Comparison of ENCODE assay signal across 16 mouse cellular contexts in genomic region chr4:84528886-84529789, GRCm38 (mm10).
DNase-seq lines count a peak whose midpoint lies in the region; ATAC-seq and TF ChIP-seq lines count a peak whose summit lies in the region.
"Had no signal": no experiment of that assay in that cellular context is flagged by ENCODE, and none has a peak within 500 bp of the region (broad histone marks: within the 10 kb centered on the region; RNA-seq: fewer than 3 reads in every experiment).

No protein-coding gene starts in this region.

- H3K4me2 ChIP-seq in forebrain, embryonic 12.5 days, result no peak overlapping the region
- H3K4me2 ChIP-seq in forebrain, postnatal 0 days (ENCODE audit: low read depth), result no peak overlapping the region
- H3K4me2 ChIP-seq in hindbrain, embryonic 13.5 days, result no peak overlapping the region
- H3K4me2 ChIP-seq in neural tube, embryonic 13.5 days, result no peak overlapping the region
- H3K4me2 ChIP-seq: heart, embryonic 12.5 days; intestine, embryonic 15.5 days; lung, embryonic 14.5 days had no signal

- no peaks in the 10 kb centered on the region for H3K36me3 ChIP-seq in forebrain, embryonic 12.5 days (replicated peaks)
- H3K36me3 ChIP-seq in forebrain, postnatal 0 days (ENCODE audit: insufficient read depth), result no peaks in the 10 kb centered on the region
- H3K36me3 ChIP-seq in hindbrain, embryonic 13.5 days, result no peaks in the 10 kb centered on the region
- H3K36me3 ChIP-seq in neural tube, embryonic 13.5 days, result no peaks in the 10 kb centered on the region
- H3K36me3 ChIP-seq: heart, embryonic 12.5 days; intestine, embryonic 15.5 days had no signal

- TF ChIP-seq CTCF in forebrain, postnatal 0 days (IDR thresholded peaks at IDR 0.05; ENCODE audit: low read depth), result no peak
- no peak for TF ChIP-seq CTCF in brain, embryonic 14.5 days (IDR thresholded peaks at IDR 0.05; ENCODE audit: borderline replicate concordance, extremely low read depth, insufficient read depth, insufficient read length)

- H3K9ac ChIP-seq in forebrain, embryonic 12.5 days, result no peak overlapping the region
- no peak overlapping the region for H3K9ac ChIP-seq in forebrain, postnatal 0 days
- H3K9ac ChIP-seq in hindbrain, embryonic 13.5 days, result no peak overlapping the region
- no peak overlapping the region for H3K9ac ChIP-seq in neural tube, embryonic 13.5 days
- H3K9ac ChIP-seq: heart, embryonic 12.5 days; intestine, embryonic 15.5 days; lung, embryonic 14.5 days had no signal

- H3K4me1 ChIP-seq in forebrain, embryonic 12.5 days, result peaks cover 30% of the 10 kb centered on the region
- H3K4me1 ChIP-seq in forebrain, postnatal 0 days (ENCODE audit: insufficient read depth), result no peaks in the 10 kb centered on the region
- peaks cover 25% of the 10 kb centered on the region for H3K4me1 ChIP-seq in hindbrain, embryonic 13.5 days (replicated peaks)
- peaks cover 27% of the 10 kb centered on the region for H3K4me1 ChIP-seq in neural tube, embryonic 13.5 days (replicated peaks)
- H3K4me1 ChIP-seq: heart, embryonic 12.5 days had no signal

- no peaks in the 10 kb centered on the region; the same call in 1 of the 2 replicates for H3K27me3 ChIP-seq in forebrain, embryonic 12.5 days
- H3K27me3 ChIP-seq in forebrain, postnatal 0 days (ENCODE audit: insufficient read depth, low read length), result no peaks in the 10 kb centered on the region
- 0 out of 2 replicates have a peak, but pooled peaks cover 3% of the 10 kb centered on the region for H3K27me3 ChIP-seq in hindbrain, embryonic 13.5 days
- no peaks in the 10 kb centered on the region for H3K27me3 ChIP-seq in neural tube, embryonic 13.5 days
- H3K27me3 ChIP-seq: intestine, embryonic 15.5 days had no signal

- 51% methylated on average over 11 of the region's 11 CpGs for WGBS in forebrain, embryonic 12.5 days
- WGBS in forebrain, postnatal 0 days, result 38% methylated on average over 11 of the region's 11 CpGs
- 45% methylated on average over 11 of the region's 11 CpGs for WGBS in hindbrain, embryonic 13.5 days
- 49% methylated on average over 11 of the region's 11 CpGs for WGBS in neural tube, embryonic 13.5 days

- 0 out of 2 replicates have a peak overlapping the region, but pooled peaks have one; percentile 19 for H3K27ac ChIP-seq in forebrain, embryonic 12.5 days
- H3K27ac ChIP-seq in forebrain, postnatal 0 days (ENCODE audit: low read depth, low read length), result no peak overlapping the region
- no peak overlapping the region for H3K27ac ChIP-seq in hindbrain, embryonic 13.5 days
- H3K27ac ChIP-seq in neural tube, embryonic 13.5 days (replicated peaks), result no peak overlapping the region
- H3K27ac ChIP-seq: intestine, embryonic 15.5 days had no signal

- H3K4me3 ChIP-seq in forebrain, embryonic 12.5 days (replicated peaks), result no peak overlapping the region
- H3K4me3 ChIP-seq in forebrain, postnatal 0 days (ENCODE audit: low read depth, low read length), result no peak overlapping the region
- no peak overlapping the region for H3K4me3 ChIP-seq in hindbrain, embryonic 13.5 days
- H3K4me3 ChIP-seq in neural tube, embryonic 13.5 days, result no peak overlapping the region
- H3K4me3 ChIP-seq: heart, embryonic 12.5 days; intestine, embryonic 15.5 days had no signal

- peak; percentile 91 for ATAC-seq in forebrain, embryonic 12.5 days (ENCODE audit: low FRiP score)
- ATAC-seq in forebrain, postnatal 0 days, result no peak; the same call in 1 of the 2 replicates
- ATAC-seq in hindbrain, embryonic 13.5 days (ENCODE audit: low FRiP score), result peak; percentile 86
- ATAC-seq in neural tube, embryonic 13.5 days (ENCODE audit: low read depth), result peak; percentile 63; the same call in 1 of the 2 replicates
- ATAC-seq: intestine, embryonic 15.5 days had no signal

- TF ChIP-seq POLR2A in brain, embryonic 14.5 days (IDR thresholded peaks at IDR 0.05; ENCODE audit: borderline replicate concordance, extremely low read depth, insufficient read depth, insufficient read length, poor library complexity, severe bottlenecking), result no peak

- no peaks in the 10 kb centered on the region for H3K9me3 ChIP-seq in forebrain, embryonic 12.5 days
- no peaks in the 10 kb centered on the region for H3K9me3 ChIP-seq in forebrain, postnatal 0 days (ENCODE audit: low read length)
- H3K9me3 ChIP-seq in hindbrain, embryonic 13.5 days, result no peaks in the 10 kb centered on the region
- H3K9me3 ChIP-seq in neural tube, embryonic 13.5 days, result no peaks in the 10 kb centered on the region
- H3K9me3 ChIP-seq: heart, embryonic 12.5 days; intestine, embryonic 15.5 days had no signal

- DNase-seq in forebrain, postnatal 0 days, result no peak
- DNase-seq in brain, embryonic 14.5 days (ENCODE audit: low read depth), result peak; percentile 91
- DNase-seq in cerebellum, adult 8-10 months, result no peak
- no peak for DNase-seq in cerebellum, adult 18-20 months
- DNase-seq: adrenal gland, postnatal 14 days; B cell, adult 2 months; cerebellum, postnatal 14 days; lung, embryonic 14.5 days; lung, postnatal 4 days; right cerebral cortex, adult 18-20 months; thymus, postnatal 4 days had no signal
